ENCODE assay signal across 9 mouse cellular contexts in the genomic region with DNA sequence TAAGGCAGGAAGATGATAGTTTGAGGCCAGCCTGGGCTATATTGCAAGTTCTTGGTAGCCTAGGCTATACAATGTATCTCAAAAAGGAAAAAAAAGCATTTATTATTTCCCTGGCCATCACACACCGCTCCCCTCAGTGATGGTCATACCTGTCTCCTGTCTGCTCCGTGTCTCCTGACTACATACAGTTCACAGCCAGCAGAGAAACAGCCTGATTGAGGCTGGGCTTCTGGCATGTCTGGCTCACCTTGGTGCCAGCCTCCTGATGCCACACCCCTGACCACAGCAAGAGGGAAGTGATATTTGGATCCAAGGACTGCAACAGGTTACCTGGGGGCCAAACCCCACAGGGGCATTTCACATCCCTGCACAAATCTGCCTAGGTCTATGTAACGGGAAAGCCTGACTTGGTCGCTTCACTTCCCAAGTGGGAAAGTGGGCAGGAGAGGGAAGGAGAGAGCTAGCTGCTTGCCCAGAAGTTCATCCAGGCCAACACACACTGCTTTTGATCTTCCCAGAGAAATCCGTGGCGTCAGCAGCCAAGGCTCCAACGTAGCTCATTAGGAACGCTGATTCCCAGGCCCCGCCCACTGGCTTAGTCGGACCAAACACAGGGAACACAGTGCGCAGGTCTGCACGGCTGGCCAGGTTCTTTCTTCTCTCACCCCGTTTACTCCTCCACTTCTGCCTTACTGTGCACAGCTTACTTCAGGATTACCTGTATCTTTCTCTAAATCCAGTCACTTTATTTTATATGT. TPM values are rescaled to one million over a fixed set of nuclear protein-coding genes. Genes with fewer than 3 reads are reported as not detected.
DNase-seq lines count a peak whose midpoint lies in the region; ATAC-seq and TF ChIP-seq lines count a peak whose summit lies in the region.
"Had no signal": no experiment of that assay in that cellular context is flagged by ENCODE, and none has a peak within 500 bp of the region (broad histone marks: within the 10 kb centered on the region; RNA-seq: fewer than 3 reads in every experiment).

No protein-coding gene starts in this region.

- H3K36me3 ChIP-seq in forebrain, embryonic 14.5 days (ENCODE audit: control insufficient read depth, insufficient read depth, low read length), result no peaks in the 10 kb centered on the region
- H3K36me3 ChIP-seq in lung, embryonic 14.5 days (ENCODE audit: insufficient read depth), result no peaks in the 10 kb centered on the region

- no peak overlapping the region for H3K9ac ChIP-seq in forebrain, embryonic 14.5 days (ENCODE audit: low read length)
- H3K9ac ChIP-seq in lung, embryonic 14.5 days, result peak overlapping the region; percentile 39; the same call in 1 of the 2 replicates

- peak overlapping the region; percentile 38 for H3K4me2 ChIP-seq in forebrain, embryonic 14.5 days (ENCODE audit: low read length)
- H3K4me2 ChIP-seq in lung, embryonic 14.5 days, result peak overlapping the region; percentile 44

- no peak for TF ChIP-seq CTCF in lung, embryonic 14.5 days (IDR thresholded peaks at IDR 0.05; ENCODE audit: low read depth)

- no peaks in the 10 kb centered on the region for H3K27me3 ChIP-seq in forebrain, embryonic 14.5 days (replicated peaks; ENCODE audit: control insufficient read depth, insufficient read depth, low read length)
- H3K27me3 ChIP-seq in lung, embryonic 14.5 days (ENCODE audit: insufficient read depth, low read length), result no peaks in the 10 kb centered on the region

- 19% methylated on average over 13 of the region's 13 CpGs for WGBS in forebrain, embryonic 14.5 days
- 27% methylated on average over 13 of the region's 13 CpGs for WGBS in lung, embryonic 14.5 days

- H3K27ac ChIP-seq in forebrain, embryonic 14.5 days (ENCODE audit: low read depth, low read length), result no peak overlapping the region
- H3K27ac ChIP-seq in lung, embryonic 14.5 days (ENCODE audit: low read depth), result no peak overlapping the region

- peak overlapping the region; percentile 10; the same call in 1 of the 2 replicates for H3K4me3 ChIP-seq in forebrain, embryonic 14.5 days (ENCODE audit: low read depth, low read length)
- no peak overlapping the region for H3K4me3 ChIP-seq in lung, embryonic 14.5 days (ENCODE audit: low read depth, low read length)

- DNase-seq in cerebellum, postnatal 10 days, result peak; percentile 69 to 76
- no peak for DNase-seq in cerebellum, adult 11-12 months
- DNase-seq in Muller cell, postnatal 12 days (ENCODE audit: inconsistent ontology term), result peak; percentile 78
- peak; percentile 89 for DNase-seq in forebrain, embryonic 14.5 days (ENCODE audit: low spot score)
- DNase-seq in kidney, adult 8-10 months, result peak; percentile 14 to 20
- peak; percentile 81 for DNase-seq in lung, embryonic 14.5 days
- peak; percentile 43 for DNase-seq in retina, postnatal 7 days (ENCODE audit: low read depth, low spot score)

- peak; percentile 86 for ATAC-seq in forebrain, embryonic 14.5 days
- ATAC-seq in lung, embryonic 14.5 days (ENCODE audit: insufficient read depth), result peak; percentile 61
- no peak for ATAC-seq in megakaryocyte progenitor cell, adult 5-6 weeks (replicated peaks; ENCODE audit: poor library complexity)

- H3K4me1 ChIP-seq in forebrain, embryonic 14.5 days (ENCODE audit: control insufficient read depth, insufficient read depth, low read length), result peaks cover 3% of the 10 kb centered on the region; the same call in 1 of the 2 replicates
- peaks cover 5% of the 10 kb centered on the region for H3K4me1 ChIP-seq in lung, embryonic 14.5 days (ENCODE audit: insufficient read depth)

- H3K9me3 ChIP-seq in forebrain, embryonic 14.5 days (replicated peaks; ENCODE audit: control insufficient read depth, low read length), result no peaks in the 10 kb centered on the region
- no peaks in the 10 kb centered on the region for H3K9me3 ChIP-seq in lung, embryonic 14.5 days (ENCODE audit: low read depth, low read length)

RNA-seq across cellular contexts. Expression of a gene that starts 20.9 kb away (rescaled TPM):
- polyA plus RNA-seq in forebrain, embryonic 14.5 days (2014; fragmentation: Nextera tagmentation; extraction: Ambion mirVana), result 2.7 and 2.9 TPM in 2 replicates
- 0.67 and 1.2 TPM in 2 replicates for polyA plus RNA-seq in lung, embryonic 14.5 days (2014; fragmentation: Nextera tagmentation; extraction: Ambion mirVana)
- 0.10 TPM in 1 of 2 replicates, not detected in the other for total RNA-seq in megakaryocyte progenitor cell, adult 5-6 weeks (2015)
- 0.27 TPM in 1 of 2 replicates, not detected in the other for total RNA-seq in megakaryocyte progenitor cell, adult 5-6 weeks (2017)
- total RNA-seq: common myeloid progenitor, adult 5-6 weeks had no signal

RNA-seq across cellular contexts. Expression of a gene that starts 37.3 kb away (rescaled TPM):
- 40.7 and 49.4 TPM in 2 replicates for polyA plus RNA-seq in forebrain, embryonic 14.5 days (2014; fragmentation: Nextera tagmentation; extraction: Ambion mirVana)
- 82.8 and 83.6 TPM in 2 replicates for polyA plus RNA-seq in lung, embryonic 14.5 days (2014; fragmentation: Nextera tagmentation; extraction: Ambion mirVana)
- 35.9 and 40.7 TPM in 2 replicates for total RNA-seq in megakaryocyte progenitor cell, adult 5-6 weeks (2015)
- 41.5 and 48.7 TPM in 2 replicates for total RNA-seq in megakaryocyte progenitor cell, adult 5-6 weeks (2017)
